ENCODE assay signal across 17 mouse cellular contexts in the genomic region with DNA sequence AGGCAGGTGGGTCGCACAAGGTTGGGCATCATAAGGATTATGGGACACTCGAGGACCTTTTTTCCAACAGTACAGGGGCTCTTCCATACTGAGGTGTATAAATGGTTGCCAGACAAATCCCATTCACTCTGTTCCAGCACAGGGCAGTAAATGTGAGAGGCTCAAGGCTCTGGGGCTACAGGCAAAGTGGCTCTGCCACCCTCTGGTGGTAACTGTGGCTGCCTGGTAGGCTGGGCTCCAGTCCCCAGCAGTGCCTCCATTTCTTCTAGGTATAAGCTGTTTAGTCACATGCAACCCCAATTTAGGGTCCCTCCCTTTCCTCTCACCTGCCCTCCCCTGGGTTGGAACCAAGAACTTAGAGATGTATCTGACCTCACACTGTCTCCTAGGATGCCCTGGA. TPM values are rescaled to one million over a fixed set of nuclear protein-coding genes. Genes with fewer than 3 reads are reported as not detected.
DNase-seq lines count a peak whose midpoint lies in the region; ATAC-seq and TF ChIP-seq lines count a peak whose summit lies in the region.
"Had no signal": no experiment of that assay in that cellular context is flagged by ENCODE, and none has a peak within 500 bp of the region (broad histone marks: within the 10 kb centered on the region; RNA-seq: fewer than 3 reads in every experiment).

No protein-coding gene starts in this region.

- no peak for TF ChIP-seq EP300 in lung, postnatal 0 days (IDR thresholded peaks at IDR 0.05)
- no peak for TF ChIP-seq EP300 in liver, postnatal 0 days (IDR thresholded peaks at IDR 0.05; ENCODE audit: low read depth)

- 86% methylated on average over 2 of the region's 2 CpGs for WGBS in hindbrain, embryonic 15.5 days
- 87% methylated on average over 2 of the region's 2 CpGs for WGBS in hindbrain, embryonic 10.5 days
- WGBS in lung, postnatal 0 days = 89% methylated on average over 2 of the region's 2 CpGs
- WGBS in liver, postnatal 0 days (ENCODE audit: insufficient replicate concordance) = 84% methylated on average over 2 of the region's 2 CpGs

- DNase-seq in hindbrain, embryonic 10.5 days (ENCODE audit: low spot score) = no peak
- no peak for DNase-seq in lung, postnatal 0 days (ENCODE audit: low spot score)
- no peak for DNase-seq in lung, postnatal 25 days (ENCODE audit: low spot score)
- DNase-seq in liver, postnatal 0 days = no peak
- no peak for DNase-seq in ovary, postnatal 14 days (ENCODE audit: low spot score)
- DNase-seq: adrenal gland, postnatal 14 days; lung, postnatal 4 days; spleen, adult 18-20 months; thymus, postnatal 25 days had no signal

- TF ChIP-seq POLR2A in embryonic fibroblast, embryonic 13.5 days (IDR thresholded peaks at IDR 0.05; ENCODE audit: low read depth, low read length) = no peak

- H3K36me3 ChIP-seq in hindbrain, embryonic 15.5 days = no peaks in the 10 kb centered on the region
- no peaks in the 10 kb centered on the region for H3K36me3 ChIP-seq in hindbrain, embryonic 10.5 days
- no peaks in the 10 kb centered on the region for H3K36me3 ChIP-seq in lung, postnatal 0 days (ENCODE audit: insufficient read depth, low read length)
- H3K36me3 ChIP-seq in liver, postnatal 0 days (replicated peaks; ENCODE audit: insufficient read depth, low read length) = 0 out of 2 replicates have a peak, but pooled peaks cover 4% of the 10 kb centered on the region
- H3K36me3 ChIP-seq: embryonic facial prominence, embryonic 13.5 days; heart, embryonic 15.5 days had no signal

- peak; percentile 40 for TF ChIP-seq CTCF in lung, postnatal 0 days (IDR thresholded peaks at IDR 0.05)
- TF ChIP-seq CTCF in embryonic fibroblast, embryonic 13.5 days (IDR thresholded peaks at IDR 0.05; ENCODE audit: borderline replicate concordance, insufficient read depth, low read length) = peak; percentile 22; the same call in 1 of the 2 replicates
- peak; percentile 40; the same call in 1 of the 2 replicates for TF ChIP-seq CTCF in liver, postnatal 0 days (IDR thresholded peaks at IDR 0.05; ENCODE audit: low read depth)

- H3K4me1 ChIP-seq in hindbrain, embryonic 15.5 days (replicated peaks) = peaks cover 56% of the 10 kb centered on the region
- H3K4me1 ChIP-seq in hindbrain, embryonic 10.5 days (replicated peaks) = peaks cover 71% of the 10 kb centered on the region
- peaks cover 29% of the 10 kb centered on the region for H3K4me1 ChIP-seq in lung, postnatal 0 days (ENCODE audit: insufficient read depth, low read depth, low read length)
- H3K4me1 ChIP-seq in embryonic fibroblast, embryonic 13.5 days (ENCODE audit: control insufficient read depth, insufficient read depth, low read length) = no peaks in the 10 kb centered on the region
- peaks cover 64% of the 10 kb centered on the region for H3K4me1 ChIP-seq in liver, postnatal 0 days (ENCODE audit: insufficient read depth)

- H3K4me2 ChIP-seq in hindbrain, embryonic 15.5 days = 0 out of 2 replicates have a peak overlapping the region, but pooled peaks have one; percentile 97
- no peak overlapping the region for H3K4me2 ChIP-seq in lung, postnatal 0 days (replicated peaks; ENCODE audit: low read depth, low read length)
- peak overlapping the region; percentile 93 for H3K4me2 ChIP-seq in liver, postnatal 0 days (ENCODE audit: low read depth, low read length)
- H3K4me2 ChIP-seq: heart, embryonic 15.5 days had no signal

- H3K4me3 ChIP-seq in hindbrain, embryonic 15.5 days = no peak overlapping the region
- H3K4me3 ChIP-seq in hindbrain, embryonic 10.5 days = no peak overlapping the region
- H3K4me3 ChIP-seq in lung, postnatal 0 days (ENCODE audit: low read depth, low read length) = no peak overlapping the region
- H3K4me3 ChIP-seq in embryonic fibroblast, embryonic 13.5 days (ENCODE audit: insufficient read depth, low read length) = no peak overlapping the region
- peak overlapping the region; percentile 62; the same call in 1 of the 2 replicates for H3K4me3 ChIP-seq in liver, postnatal 0 days (ENCODE audit: low read depth, low read length)
- H3K4me3 ChIP-seq: heart, embryonic 15.5 days had no signal

- H3K27ac ChIP-seq in hindbrain, embryonic 15.5 days (replicated peaks) = no peak overlapping the region
- H3K27ac ChIP-seq in hindbrain, embryonic 10.5 days = no peak overlapping the region
- H3K27ac ChIP-seq in lung, postnatal 0 days (ENCODE audit: low read length) = no peak overlapping the region
- H3K27ac ChIP-seq in embryonic fibroblast, embryonic 13.5 days (ENCODE audit: insufficient read depth, low read length) = no peak overlapping the region
- H3K27ac ChIP-seq in liver, postnatal 0 days (ENCODE audit: low read depth) = no peak overlapping the region
- H3K27ac ChIP-seq: embryonic facial prominence, embryonic 13.5 days; heart, embryonic 15.5 days; hindbrain, embryonic 14.5 days had no signal

- peaks cover 12% of the 10 kb centered on the region for H3K27me3 ChIP-seq in hindbrain, embryonic 15.5 days
- peaks cover 73% of the 10 kb centered on the region for H3K27me3 ChIP-seq in hindbrain, embryonic 10.5 days (ENCODE audit: insufficient read depth, poor library complexity, severe bottlenecking)
- peaks cover 7% of the 10 kb centered on the region; the same call in 1 of the 2 replicates for H3K27me3 ChIP-seq in lung, postnatal 0 days (replicated peaks; ENCODE audit: insufficient read depth, low read length)
- H3K27me3 ChIP-seq in liver, postnatal 0 days (ENCODE audit: insufficient read depth, low read length) = peaks cover 12% of the 10 kb centered on the region

- no peak overlapping the region for H3K9ac ChIP-seq in hindbrain, embryonic 15.5 days
- no peak overlapping the region for H3K9ac ChIP-seq in lung, postnatal 0 days (replicated peaks; ENCODE audit: low read depth)
- H3K9ac ChIP-seq in liver, postnatal 0 days (replicated peaks) = no peak overlapping the region
- H3K9ac ChIP-seq: embryonic facial prominence, embryonic 13.5 days; heart, embryonic 15.5 days; hindbrain, embryonic 14.5 days had no signal

- ATAC-seq in hindbrain, embryonic 15.5 days (ENCODE audit: low FRiP score, low read depth) = no peak
- no peak for ATAC-seq in lung, postnatal 0 days
- ATAC-seq in liver, postnatal 0 days = no peak
- ATAC-seq: CD4-positive, CD25-positive, alpha-beta regulatory T cell, adult 4 months had no signal

- no peaks in the 10 kb centered on the region for H3K9me3 ChIP-seq in hindbrain, embryonic 15.5 days
- H3K9me3 ChIP-seq in hindbrain, embryonic 10.5 days = no peaks in the 10 kb centered on the region
- H3K9me3 ChIP-seq in lung, postnatal 0 days (ENCODE audit: low read length) = no peaks in the 10 kb centered on the region
- no peaks in the 10 kb centered on the region for H3K9me3 ChIP-seq in liver, postnatal 0 days (ENCODE audit: low read length)
- H3K9me3 ChIP-seq: embryonic facial prominence, embryonic 13.5 days; heart, embryonic 15.5 days had no signal

RNA-seq across cellular contexts. Expression of a gene that starts 9.5 kb away (rescaled TPM):
- 21.2 and 25.1 TPM in 2 replicates for polyA plus RNA-seq in hindbrain, embryonic 15.5 days (2015; fragmentation: Nextera tagmentation; extraction: Ambion mirVana)
- 11.4 and 18.2 TPM in 2 replicates for polyA plus RNA-seq in hindbrain, embryonic 10.5 days (2016; fragmentation: Nextera tagmentation; extraction: Ambion mirVana)
- polyA plus RNA-seq in lung, postnatal 0 days (2015; fragmentation: Nextera tagmentation; extraction: Ambion mirVana) = 7.3 and 7.6 TPM in 2 replicates
- 12.6 and 13.1 TPM in 2 replicates for polyA plus RNA-seq in embryonic fibroblast, embryonic 13.5 days (2011; ENCODE audit: insufficient read length, low read depth, missing spikeins)
- 5.2 and 6.0 TPM in 2 replicates for polyA plus RNA-seq in liver, postnatal 0 days (2015; fragmentation: Nextera tagmentation; extraction: Ambion mirVana)

RNA-seq across cellular contexts. Expression of a gene that starts 12.9 kb away (rescaled TPM):
- 0.14 TPM in 1 of 2 replicates, not detected in the other for polyA plus RNA-seq in hindbrain, embryonic 15.5 days (2015; fragmentation: Nextera tagmentation; extraction: Ambion mirVana)
- polyA plus RNA-seq in hindbrain, embryonic 10.5 days (2016; fragmentation: Nextera tagmentation; extraction: Ambion mirVana) = 0.05 TPM in 1 of 2 replicates, not detected in the other
- 0.13 and 0.16 TPM in 2 replicates for polyA plus RNA-seq in lung, postnatal 0 days (2015; fragmentation: Nextera tagmentation; extraction: Ambion mirVana)
- 1.1 TPM in 1 of 2 replicates, not detected in the other for polyA plus RNA-seq in embryonic fibroblast, embryonic 13.5 days (2011; ENCODE audit: insufficient read length, low read depth, missing spikeins)
- 0.19 and 0.25 TPM in 2 replicates for polyA plus RNA-seq in liver, postnatal 0 days (2015; fragmentation: Nextera tagmentation; extraction: Ambion mirVana)
- polyA plus RNA-seq: forebrain, embryonic 11.5 days; hindbrain, embryonic 14.5 days; kidney, embryonic 14.5 days had no signal

RNA-seq across cellular contexts. Expression of a gene that starts 18.9 kb away (rescaled TPM):
- polyA plus RNA-seq in hindbrain, embryonic 15.5 days (2015; fragmentation: Nextera tagmentation; extraction: Ambion mirVana) = 104 and 113 TPM in 2 replicates
- polyA plus RNA-seq in hindbrain, embryonic 10.5 days (2016; fragmentation: Nextera tagmentation; extraction: Ambion mirVana) = 73.4 and 82.1 TPM in 2 replicates
- polyA plus RNA-seq in lung, postnatal 0 days (2015; fragmentation: Nextera tagmentation; extraction: Ambion mirVana) = 28.0 and 30.5 TPM in 2 replicates
- 42.8 and 43.5 TPM in 2 replicates for polyA plus RNA-seq in embryonic fibroblast, embryonic 13.5 days (2011; ENCODE audit: insufficient read length, low read depth, missing spikeins)
- polyA plus RNA-seq in liver, postnatal 0 days (2015; fragmentation: Nextera tagmentation; extraction: Ambion mirVana) = 8.9 and 9.0 TPM in 2 replicates

RNA-seq across cellular contexts. Expression of a gene that starts 34.6 kb away (rescaled TPM):
- 40.4 and 44.9 TPM in 2 replicates for polyA plus RNA-seq in hindbrain, embryonic 15.5 days (2015; fragmentation: Nextera tagmentation; extraction: Ambion mirVana)
- 35.0 and 40.6 TPM in 2 replicates for polyA plus RNA-seq in hindbrain, embryonic 10.5 days (2016; fragmentation: Nextera tagmentation; extraction: Ambion mirVana)
- 57.4 and 88.8 TPM in 2 replicates for polyA plus RNA-seq in lung, postnatal 0 days (2015; fragmentation: Nextera tagmentation; extraction: Ambion mirVana)
- polyA plus RNA-seq in embryonic fibroblast, embryonic 13.5 days (2011; ENCODE audit: insufficient read length, low read depth, missing spikeins) = 29.1 and 32.6 TPM in 2 replicates
- polyA plus RNA-seq in liver, postnatal 0 days (2015; fragmentation: Nextera tagmentation; extraction: Ambion mirVana) = 36.3 and 39.9 TPM in 2 replicates

RNA-seq across cellular contexts. Expression of a gene that starts 40.9 kb away (rescaled TPM):
- polyA plus RNA-seq in hindbrain, embryonic 15.5 days (2015; fragmentation: Nextera tagmentation; extraction: Ambion mirVana) = 503 and 561 TPM in 2 replicates
- polyA plus RNA-seq in hindbrain, embryonic 10.5 days (2016; fragmentation: Nextera tagmentation; extraction: Ambion mirVana) = 24.8 and 70.3 TPM in 2 replicates
- polyA plus RNA-seq in lung, postnatal 0 days (2015; fragmentation: Nextera tagmentation; extraction: Ambion mirVana) = 17.6 and 28.6 TPM in 2 replicates
- 8.6 and 10.2 TPM in 2 replicates for polyA plus RNA-seq in embryonic fibroblast, embryonic 13.5 days (2011; ENCODE audit: insufficient read length, low read depth, missing spikeins)
- 3.2 and 3.3 TPM in 2 replicates for polyA plus RNA-seq in liver, postnatal 0 days (2015; fragmentation: Nextera tagmentation; extraction: Ambion mirVana)
